Mouse (Mus musculus) CH12.LX (cell line): Measurements from ENCODE around the gene Gm21083. TPM values are rescaled to one million over a fixed set of nuclear protein-coding genes. Genes with fewer than 3 reads are reported as not detected.
"Not testable (repeated sequence)": the region's sequence is repeated elsewhere in the genome, so short reads cannot be mapped to it uniquely, and the experiment has no call there.

Source experiments
- DNase-seq: peaks from one replicate; pipeline ENCODE4 v3.0.0-alpha.2; 2013; ENCODE audit errors: extremely low read depth
- H3K27ac ChIP-seq: 2 replicates; pipeline ENCODE4 v1.5.1; 2012; ENCODE audit warnings: low read depth, mild to moderate bottlenecking, control low read depth, moderate library complexity; ENCODE audit not compliant: insufficient read depth
- H3K27me3 ChIP-seq: replicated peaks from 2 replicates; pipeline ENCODE3; 2012; ENCODE audit warnings: inconsistent platforms
- H3K36me3 ChIP-seq, 2 experiments: replicated peaks in 1 of 2; 2 replicates each; pipeline versions ENCODE3 to v1.6.1; 2012; ENCODE audit warnings: inconsistent platforms in 1 of 2, low read length in 1 of 2, mild to moderate bottlenecking in 1 of 2, mixed read lengths in 1 of 2, moderate library complexity in 1 of 2; ENCODE audit not compliant: control insufficient read depth in 1 of 2, insufficient read depth in 1 of 2
- H3K4me1 ChIP-seq, 2 experiments: 2 replicates each; pipeline ENCODE4 v1.6.1; 2012; ENCODE audit warnings: inconsistent platforms in 1 of 2, moderate library complexity in 1 of 2; ENCODE audit not compliant: insufficient read depth in 2 of 2, control insufficient read depth in 1 of 2
- H3K4me2 ChIP-seq: 2 replicates; pipeline ENCODE4 v1.6.1; 2012; ENCODE audit warnings: low read depth, mild to moderate bottlenecking, control low read depth; ENCODE audit not compliant: poor library complexity, insufficient read depth, severe bottlenecking
- H3K4me3 ChIP-seq, 3 experiments: fragments of 150-350 bp in 1 of 3; sonication (generic) in 1 of 3; replicated peaks in 1 of 3; 2 replicates each; pipeline versions ENCODE3 to v1.5.1; 2011 to 2012; ENCODE audit warnings: low read depth in 2 of 3, low read length in 2 of 3, mild to moderate bottlenecking in 2 of 3, moderate library complexity in 2 of 3, control low read depth in 1 of 3, improper control_type of control experiment in 1 of 3, inconsistent platforms in 1 of 3, mixed read lengths in 1 of 3; ENCODE audit not compliant: poor library complexity in 1 of 3
- H3K79me2 ChIP-seq: replicated peaks from 2 replicates; pipeline ENCODE4 v1.6.1; 2012; ENCODE audit warnings: mild to moderate bottlenecking, moderate library complexity; ENCODE audit not compliant: control insufficient read depth, poor library complexity, insufficient read depth, severe bottlenecking; ENCODE audit errors: extremely low read depth
- H3K9ac ChIP-seq: 2 replicates; pipeline ENCODE4 v1.6.1; 2012; ENCODE audit warnings: low read depth, mild to moderate bottlenecking, control low read depth, moderate library complexity; ENCODE audit not compliant: insufficient read depth
- H3K9me3 ChIP-seq: replicated peaks from 2 replicates; pipeline ENCODE3; 2012; ENCODE audit warnings: low read length, inconsistent platforms, mixed read lengths
- CTCF ChIP-seq, 2 experiments: IDR thresholded peaks in 1 of 2; conservative IDR thresholded peaks in 1 of 2; 2 replicates each; pipeline ENCODE4 v1.5.1; 2011 to 2012; ENCODE audit warnings: low read depth in 2 of 2, low read length in 2 of 2, improper control_type of control experiment in 1 of 2, inconsistent platforms in 1 of 2, mild to moderate bottlenecking in 1 of 2, moderate library complexity in 1 of 2
- RAD21 ChIP-seq: IDR thresholded peaks from 2 replicates; pipeline ENCODE4 v1.6.1; 2011; ENCODE audit warnings: low read depth, mild to moderate bottlenecking, low read length, improper control_type of control experiment, moderate library complexity
- ZNF384 ChIP-seq: IDR thresholded peaks from 2 replicates; pipeline ENCODE4 v1.6.1; 2012; ENCODE audit warnings: low read depth, low read length, improper control_type of control experiment, inconsistent platforms
- dilution Hi-C: fragments of 300-500 bp; cut with MboI; formaldehyde crosslinking; loops from 2 replicates; pipeline ENCODE4 v1.14.3; 2020; ENCODE audit warnings: low sequenced_read_pairs; ENCODE audit not compliant: extremely low pct_unique_long_range_greater_than_20kb, extremely low pct_ligation_motif_present
- in situ Hi-C: fragments of 300-500 bp; cut with MboI; formaldehyde crosslinking; loops from 3 replicates; pipeline ENCODE4 v1.14.3; 2019; ENCODE audit warnings: low sequenced_read_pairs, low pct_ligation_motif_present, low pct_unique_long_range_greater_than_20kb, mixed read lengths
- polyA plus RNA-seq: library from polyadenylated mRNA; unstranded; fragments of >175 nt; gene quantifications from 2 replicates; pipeline ENCODE4 v1.2.1, GENCODE M21; 2012; ENCODE audit warnings: low read depth; ENCODE audit not compliant: insufficient read length
- total RNA-seq, 2 experiments: library from RNA; depleted of rRNA; stranded (reverse); fragments of 300-350 nt in 1 of 2; fragments of >200 nt in 1 of 2; gene quantifications; 2 replicates each; pipeline ENCODE4 v1.2.3; 2012 to 2014

Gene Gm21083
- total and polyA plus RNA-seq, 3 experiments = not detected

DNA sequence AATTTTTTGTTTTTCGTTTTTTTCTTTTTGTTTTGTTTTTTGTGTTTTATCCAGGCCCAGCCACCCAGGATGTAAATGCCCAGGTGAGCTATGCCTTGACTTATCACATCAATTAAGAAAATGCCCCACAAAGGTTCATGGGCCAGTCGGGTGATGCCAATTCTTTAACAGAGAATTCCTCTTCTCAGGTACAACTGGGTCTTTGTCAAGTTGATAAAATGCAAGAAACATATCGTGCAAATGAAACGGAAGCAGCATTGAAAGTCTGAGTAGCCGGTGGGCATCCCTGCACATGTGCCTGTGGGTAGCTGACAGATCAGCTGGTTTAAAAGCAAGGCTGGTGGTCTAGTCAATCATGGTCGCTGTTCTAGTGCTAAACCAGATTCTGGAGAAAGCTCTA, 29.5 kb downstream of the Gm21083 start:
- DNase-seq, H3K4me3 ChIP-seq, H3K9ac ChIP-seq, H3K4me2 ChIP-seq, H3K9me3 ChIP-seq, H3K27ac ChIP-seq, H3K36me3 ChIP-seq, in situ Hi-C loops, dilution Hi-C loops, H3K79me2 ChIP-seq, H3K4me1 ChIP-seq, H3K27me3 ChIP-seq: not testable (repeated sequence)

DNA sequence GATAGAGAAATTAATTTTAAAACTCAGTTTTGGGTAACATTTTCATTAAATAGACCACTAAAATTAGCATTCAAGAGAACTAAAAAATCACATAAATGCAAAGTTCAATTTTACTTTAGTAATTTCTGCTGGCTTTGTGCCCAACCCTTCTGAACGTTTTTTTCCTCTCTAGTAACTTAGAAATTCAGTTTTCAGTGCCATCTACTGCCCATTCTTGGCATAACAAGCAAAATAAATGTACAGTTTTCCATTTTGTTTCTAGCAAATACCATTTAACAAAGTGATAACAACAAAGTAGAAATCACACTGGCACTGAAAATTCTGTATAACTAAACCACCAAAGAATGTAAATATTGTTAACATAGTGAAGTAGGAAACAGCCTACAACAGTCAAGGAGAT, 33.6 kb downstream of the Gm21083 start:
- H3K79me2 ChIP-seq, H3K4me2 ChIP-seq, dilution Hi-C loops, in situ Hi-C loops, H3K27ac ChIP-seq, H3K9ac ChIP-seq, H3K36me3 ChIP-seq, H3K9me3 ChIP-seq, H3K27me3 ChIP-seq, H3K4me1 ChIP-seq, H3K4me3 ChIP-seq: not testable (repeated sequence)
- peak; percentile 16 for TF ChIP-seq RAD21
- peak in 1 of 2 experiments; percentile 50; a peak in 1 of 4 replicates for TF ChIP-seq CTCF (conservative IDR thresholded peaks at IDR 0.05 in 1 of 2, IDR thresholded peaks at IDR 0.05 in 1 of 2; ENCODE audit: low read depth in 2 of 2, low read length in 2 of 2)
- TF ChIP-seq ZNF384 = peak; percentile 58
- peak; percentile 41 for DNase-seq

DNA sequence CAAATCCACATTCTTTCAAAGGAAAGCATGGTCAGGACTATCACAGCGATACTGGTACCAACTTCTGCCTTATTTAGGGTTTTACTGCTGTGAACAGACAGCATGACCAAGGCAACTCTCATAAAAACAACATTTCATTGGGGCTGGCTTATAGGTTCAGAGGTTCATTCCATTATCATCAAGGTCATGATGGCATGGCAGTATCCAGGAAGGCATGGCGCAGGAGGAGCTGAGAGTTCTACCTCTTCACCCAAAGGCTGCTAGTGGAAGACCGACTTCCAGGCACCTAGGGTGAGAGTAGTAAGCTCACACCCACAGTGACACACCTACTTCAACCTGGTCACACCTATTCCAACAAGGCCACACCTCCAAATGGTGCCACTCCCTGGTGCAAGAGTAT, 39.1 kb downstream of the Gm21083 start:
- H3K9me3 ChIP-seq, H3K4me3 ChIP-seq, in situ Hi-C loops, H3K9ac ChIP-seq, dilution Hi-C loops, H3K36me3 ChIP-seq, H3K27ac ChIP-seq, H3K4me1 ChIP-seq, H3K79me2 ChIP-seq, DNase-seq, H3K4me2 ChIP-seq, H3K27me3 ChIP-seq: not testable (repeated sequence)

DNA sequence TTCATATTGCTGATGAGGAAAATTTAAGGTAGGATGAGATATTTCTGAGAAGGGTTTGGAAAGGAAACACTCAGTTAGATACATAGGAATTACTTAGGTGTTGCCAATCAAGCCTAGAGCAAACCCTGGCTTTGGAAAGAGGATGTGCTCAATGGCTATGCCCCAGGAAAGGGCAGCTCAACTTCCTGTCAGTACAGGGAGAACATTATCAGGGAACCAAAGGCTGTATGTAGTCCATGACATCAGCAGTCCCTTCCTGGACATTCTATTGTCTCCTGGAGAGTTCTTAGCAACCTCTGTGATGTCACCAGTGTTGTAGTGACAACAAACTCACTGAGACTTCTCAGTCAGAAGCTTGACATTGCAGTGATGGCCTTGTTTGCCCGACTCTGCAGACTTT, 41.6 kb downstream of the Gm21083 start, which contains the start of gene Speer4d:
TSS of gene Speer4d (plus strand) at position 301 of the 400 bp plus-strand sequence.
- H3K36me3 ChIP-seq, DNase-seq, dilution Hi-C loops, H3K4me3 ChIP-seq, in situ Hi-C loops, H3K4me1 ChIP-seq, H3K27me3 ChIP-seq, H3K9me3 ChIP-seq, H3K27ac ChIP-seq, H3K9ac ChIP-seq, H3K79me2 ChIP-seq, H3K4me2 ChIP-seq: not testable (repeated sequence)
